Mouse (Mus musculus) limb, embryonic 12.5 days (tissue): ENCODE data around the gene Fxyd3. TPM values are rescaled to one million over a fixed set of nuclear protein-coding genes. Genes with fewer than 3 reads are reported as not detected.

Source experiments
- ATAC-seq: fragments of 200-750 bp; cut with Nextera tagmentation; 2 replicates; pipeline ENCODE4 v1.8.0; 2017; ENCODE audit warnings: low read depth, moderate TSS enrichment; ENCODE audit not compliant: insufficient number of reproducible peaks, insufficient read depth, low FRiP score, low TSS enrichment
- H3K27ac ChIP-seq: fragments of 300-500 bp; sonication (generic); 2 replicates; pipeline ENCODE4 v1.5.1; 2016; ENCODE audit warnings: mild to moderate bottlenecking, moderate library complexity
- H3K27me3 ChIP-seq: fragments of 300-500 bp; sonication (generic); 2 replicates; pipeline ENCODE4 v1.6.1; 2016; ENCODE audit warnings: mild to moderate bottlenecking, moderate library complexity
- H3K36me3 ChIP-seq: fragments of 300-500 bp; sonication (generic); 2 replicates; pipeline ENCODE4 v1.6.1; 2016; ENCODE audit warnings: mild to moderate bottlenecking, moderate library complexity
- H3K4me1 ChIP-seq: fragments of 300-500 bp; sonication (generic); replicated peaks from 2 replicates; pipeline ENCODE4 v1.6.1; 2016
- H3K4me2 ChIP-seq: fragments of 300-500 bp; sonication (generic); 2 replicates; pipeline ENCODE4 v1.6.1; 2016; ENCODE audit warnings: mild to moderate bottlenecking, moderate library complexity
- H3K4me3 ChIP-seq: fragments of 300-500 bp; sonication (generic); replicated peaks from 2 replicates; pipeline ENCODE4 v1.5.1; 2016; ENCODE audit warnings: mild to moderate bottlenecking
- H3K9ac ChIP-seq: fragments of 300-500 bp; sonication (generic); replicated peaks from 2 replicates; pipeline ENCODE4 v1.6.1; 2016; ENCODE audit warnings: mild to moderate bottlenecking, moderate library complexity
- H3K9me3 ChIP-seq: fragments of 300-500 bp; sonication (generic); 2 replicates; pipeline ENCODE4 v1.6.1; 2016; ENCODE audit warnings: mild to moderate bottlenecking, moderate library complexity
- WGBS: fragments of 180-500 bp; shearing (Covaris S2); methylation state at CpG from one replicate; pipeline ENCODE4 v1.1.7; 2016; 5-methylcytosine and 5-hydroxymethylcytosine counted together
- polyA plus RNA-seq: library from polyadenylated mRNA; unstranded; fragments of >200 nt; fragmentation: Nextera tagmentation; extraction: Ambion mirVana; gene quantifications from 2 replicates; pipeline ENCODE4 v1.2.1, GENCODE M21; 2016

The Fxyd3 gene
- polyA plus RNA-seq, 1 experiment from 2014 or later = 18.3 TPM

GRCm38 (mm10) chr7:31098697-31099611, 22.4 kb upstream of the Fxyd3 start:
- Histone ChIP-seq H3K4me1 (peaks cover 5% of the 10 kb centered on the region; the same call in 1 of the 2 replicates), H3K9ac (no peak overlapping the region), H3K4me3 (no peak overlapping the region), H3K27ac (no peak overlapping the region), H3K27me3 (peaks cover 15% of the 10 kb centered on the region), H3K9me3 (no peaks in the 10 kb centered on the region), H3K4me2 (no peak overlapping the region), H3K36me3 (no peaks in the 10 kb centered on the region)
- ATAC-seq = no peak
- WGBS = 77% methylated on average over 22 of the region's 22 CpGs

- Histone ChIP-seq H3K4me2 (peak overlapping the region; percentile 47), H3K4me1 (peaks cover 5% of the 10 kb centered on the region; the same call in 1 of the 2 replicates), H3K9me3 (no peaks in the 10 kb centered on the region), H3K27me3 (peaks cover 3% of the 10 kb centered on the region), H3K9ac (0 out of 2 replicates have a peak overlapping the region, but pooled peaks have one; percentile 12), H3K4me3 (peak overlapping the region; percentile 17), H3K27ac (peak overlapping the region; percentile 17; the same call in 1 of the 2 replicates), H3K36me3 (no peaks in the 10 kb centered on the region)
- 36% methylated on average over 20 of the region's 20 CpGs for WGBS
- peak; percentile 92 for ATAC-seq
Measured at GRCm38 (mm10) chr7:31097583-31098248, 21.2 kb upstream of the Fxyd3 start.

DNA sequence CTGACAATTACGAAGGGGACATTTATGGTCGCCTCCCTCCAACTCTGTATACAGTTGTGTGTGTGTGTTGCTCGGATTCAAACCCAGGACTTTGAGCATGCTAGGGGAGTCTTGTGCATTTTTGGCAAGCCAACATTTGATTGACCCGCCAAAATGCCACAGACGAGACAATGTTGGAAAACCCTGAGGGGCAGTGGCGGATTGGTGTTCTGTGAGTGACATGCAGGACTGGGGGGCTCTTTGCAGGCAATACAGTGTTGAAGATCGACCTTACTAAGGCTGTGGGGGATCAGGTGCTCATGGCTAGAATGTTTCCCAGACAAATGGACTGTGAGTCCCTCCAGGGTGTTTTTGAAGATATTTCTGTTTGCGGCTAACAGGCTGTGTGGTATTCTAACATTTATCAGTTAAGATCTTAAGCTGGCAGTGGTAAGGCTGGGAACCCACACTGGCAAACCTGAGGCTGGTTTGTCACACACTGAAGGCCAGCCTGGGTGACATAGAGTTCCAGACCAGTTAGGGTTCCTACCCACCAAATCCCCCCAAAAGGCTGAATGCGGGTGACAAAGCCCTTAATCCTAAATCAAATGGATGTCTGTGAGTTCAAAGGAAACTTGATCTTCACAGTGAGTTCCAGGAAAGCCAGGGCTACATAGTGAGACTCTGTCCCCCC, 20.5 kb upstream of the Fxyd3 start:
- Histone ChIP-seq H3K4me2 (no peak overlapping the region), H3K4me1 (peaks cover 5% of the 10 kb centered on the region; the same call in 1 of the 2 replicates), H3K36me3 (no peaks in the 10 kb centered on the region), H3K4me3 (no peak overlapping the region), H3K27me3 (no peaks in the 10 kb centered on the region), H3K9me3 (no peaks in the 10 kb centered on the region), H3K27ac (no peak overlapping the region), H3K9ac (no peak overlapping the region)
- WGBS = 70% methylated on average over 9 of the region's 9 CpGs
- ATAC-seq = no peak

- no peak for ATAC-seq
Measured at GRCm38 (mm10) chr7:31094774-31095501, 18.4 kb upstream of the Fxyd3 start.

GRCm38 (mm10) chr7:31089721-31090120, 13.2 kb upstream of the Fxyd3 start:
- no peaks in the 10 kb centered on the region; the same call in 1 of the 2 replicates for H3K27me3 ChIP-seq
- H3K36me3 ChIP-seq = no peaks in the 10 kb centered on the region
- H3K9me3 ChIP-seq = no peaks in the 10 kb centered on the region
- H3K4me3 ChIP-seq = no peak overlapping the region
- H3K4me2 ChIP-seq = no peak overlapping the region
- H3K9ac ChIP-seq = no peak overlapping the region
- no peak overlapping the region for H3K27ac ChIP-seq
- peaks cover 5% of the 10 kb centered on the region; the same call in 1 of the 2 replicates for H3K4me1 ChIP-seq
- 82% methylated on average over 2 of the region's 2 CpGs for WGBS
- no peak for ATAC-seq

More at GRCm38 (mm10) chr7:31094774-31095501, 18.4 kb upstream of the Fxyd3 start:
- no peaks in the 10 kb centered on the region for H3K27me3 ChIP-seq
- no peak overlapping the region for H3K4me2 ChIP-seq
- no peaks in the 10 kb centered on the region for H3K36me3 ChIP-seq
- H3K9me3 ChIP-seq = no peaks in the 10 kb centered on the region
- H3K27ac ChIP-seq = no peak overlapping the region
- WGBS = 24% methylated on average over 12 of the region's 12 CpGs
- H3K9ac ChIP-seq = no peak overlapping the region; the same call in 1 of the 2 replicates
- H3K4me1 ChIP-seq = peaks cover 5% of the 10 kb centered on the region; the same call in 1 of the 2 replicates
- H3K4me3 ChIP-seq = no peak overlapping the region

GRCm38 (mm10) chr7:31088206-31088605, 11.7 kb upstream of the Fxyd3 start:
- no peaks in the 10 kb centered on the region; the same call in 1 of the 2 replicates for H3K27me3 ChIP-seq
- H3K4me3 ChIP-seq = no peak overlapping the region
- peaks cover 8% of the 10 kb centered on the region; the same call in 1 of the 2 replicates for H3K4me1 ChIP-seq
- ATAC-seq = no peak
- H3K9ac ChIP-seq = no peak overlapping the region
- no peak overlapping the region for H3K4me2 ChIP-seq
- H3K27ac ChIP-seq = no peak overlapping the region
- 64% methylated on average over 3 of the region's 3 CpGs for WGBS
- H3K9me3 ChIP-seq = no peaks in the 10 kb centered on the region
- no peaks in the 10 kb centered on the region for H3K36me3 ChIP-seq

GRCm38 (mm10) chr7:31087262-31087661, 10.8 kb upstream of the Fxyd3 start:
- H3K4me1 ChIP-seq = peaks cover 14% of the 10 kb centered on the region; the same call in 1 of the 2 replicates
- H3K27me3 ChIP-seq = no peaks in the 10 kb centered on the region; the same call in 1 of the 2 replicates
- no peaks in the 10 kb centered on the region for H3K36me3 ChIP-seq
- H3K9ac ChIP-seq = no peak overlapping the region
- H3K9me3 ChIP-seq = no peaks in the 10 kb centered on the region
- no peak overlapping the region for H3K27ac ChIP-seq
- H3K4me3 ChIP-seq = no peak overlapping the region
- no peak overlapping the region for H3K4me2 ChIP-seq
- ATAC-seq = no peak
- 51% methylated on average over 2 of the region's 2 CpGs for WGBS

GRCm38 (mm10) chr7:31086175-31086755, 9.8 kb upstream of the Fxyd3 start:
- Histone ChIP-seq H3K27ac (no peak overlapping the region), H3K36me3 (no peaks in the 10 kb centered on the region), H3K4me1 (peaks cover 14% of the 10 kb centered on the region; the same call in 1 of the 2 replicates), H3K4me3 (no peak overlapping the region), H3K9me3 (no peaks in the 10 kb centered on the region), H3K9ac (no peak overlapping the region), H3K27me3 (no peaks in the 10 kb centered on the region; the same call in 1 of the 2 replicates), H3K4me2 (no peak overlapping the region)
- WGBS = 88% methylated on average over 9 of the region's 9 CpGs
- ATAC-seq = no peak

GRCm38 (mm10) chr7:31085171-31085570, 8.7 kb upstream of the Fxyd3 start:
- H3K27ac ChIP-seq = peak overlapping the region; percentile 69
- H3K9me3 ChIP-seq = peaks cover 2% of the 10 kb centered on the region; the same call in 1 of the 2 replicates
- H3K4me1 ChIP-seq = peaks cover 14% of the 10 kb centered on the region; the same call in 1 of the 2 replicates
- no peak overlapping the region for H3K4me2 ChIP-seq
- no peaks in the 10 kb centered on the region; the same call in 1 of the 2 replicates for H3K27me3 ChIP-seq
- H3K4me3 ChIP-seq = no peak overlapping the region
- no peak for ATAC-seq
- no peaks in the 10 kb centered on the region for H3K36me3 ChIP-seq
- no peak overlapping the region for H3K9ac ChIP-seq
- 64% methylated on average over 3 of the region's 3 CpGs for WGBS

GRCm38 (mm10) chr7:31084140-31084539, 7.6 kb upstream of the Fxyd3 start:
- no peak for ATAC-seq

More at GRCm38 (mm10) chr7:31084140-31084539, 7.6 kb upstream of the Fxyd3 start:
- Histone ChIP-seq H3K9me3 (peaks cover 2% of the 10 kb centered on the region; the same call in 1 of the 2 replicates), H3K4me1 (peaks cover 14% of the 10 kb centered on the region; the same call in 1 of the 2 replicates), H3K4me3 (no peak overlapping the region), H3K27ac (peak overlapping the region; percentile 62; the same call in 1 of the 2 replicates), H3K9ac (no peak overlapping the region), H3K4me2 (no peak overlapping the region), H3K27me3 (no peaks in the 10 kb centered on the region; the same call in 1 of the 2 replicates), H3K36me3 (no peaks in the 10 kb centered on the region)
- WGBS = 55% methylated on average over 9 of the region's 9 CpGs
